Mouse (Mus musculus): ENCODE data around the gene Snx5.

The Snx5 gene

GRCm38 (mm10) chr2:144267004-144267730 is 3.5 kb downstream of the Snx5 start:
- DNase-seq (ENCODE audit: low spot score) = no peak

GRCm38 (mm10) chr2:144265916-144266683 is 4.6 kb downstream of the Snx5 start:
- DNase-seq (ENCODE audit: low spot score) = no peak

DNA sequence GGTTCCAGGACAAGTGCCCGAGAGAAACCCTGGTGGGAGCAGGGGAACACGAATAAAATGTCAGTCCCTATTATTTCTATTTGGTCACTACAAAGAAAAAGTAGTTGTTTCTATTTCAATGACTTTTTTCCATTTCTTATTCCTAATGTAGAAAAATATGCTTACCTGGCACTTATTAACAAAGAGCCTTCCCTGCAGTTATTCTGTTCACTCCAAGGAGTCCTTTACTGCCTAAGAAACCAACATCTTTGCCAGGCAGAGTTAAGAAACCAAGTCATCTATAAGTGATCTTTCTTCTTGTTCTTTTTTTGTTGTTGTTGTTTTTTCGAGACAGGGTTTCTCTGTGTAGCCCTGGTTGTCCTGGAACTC is 5.6 kb downstream of the Snx5 start:
- DNase-seq (ENCODE audit: low spot score) = no peak

- no peak for DNase-seq (ENCODE audit: low spot score)
Observed at GRCm38 (mm10) chr2:144264398-144265119, 6.1 kb downstream of the Snx5 start.

- no peak for DNase-seq (ENCODE audit: low spot score)
Observed at GRCm38 (mm10) chr2:144262837-144263236, 7.9 kb downstream of the Snx5 start.

GRCm38 (mm10) chr2:144250111-144250510 is 20.6 kb downstream of the Snx5 start:
- DNase-seq (ENCODE audit: low spot score) = no peak

GRCm38 (mm10) chr2:144248613-144249376 is 21.9 kb downstream of the Snx5 start:
- DNase-seq (ENCODE audit: low spot score) = no peak

- DNase-seq (ENCODE audit: low spot score) = no peak
Observed at GRCm38 (mm10) chr2:144247337-144247978, 23.2 kb downstream of the Snx5 start.

GRCm38 (mm10) chr2:144246270-144246669 is 24.4 kb downstream of the Snx5 start:
- no peak for DNase-seq (ENCODE audit: low spot score)

- no peak for DNase-seq (ENCODE audit: low spot score)
Observed at GRCm38 (mm10) chr2:144245464-144245863, 25.2 kb downstream of the Snx5 start.

DNA sequence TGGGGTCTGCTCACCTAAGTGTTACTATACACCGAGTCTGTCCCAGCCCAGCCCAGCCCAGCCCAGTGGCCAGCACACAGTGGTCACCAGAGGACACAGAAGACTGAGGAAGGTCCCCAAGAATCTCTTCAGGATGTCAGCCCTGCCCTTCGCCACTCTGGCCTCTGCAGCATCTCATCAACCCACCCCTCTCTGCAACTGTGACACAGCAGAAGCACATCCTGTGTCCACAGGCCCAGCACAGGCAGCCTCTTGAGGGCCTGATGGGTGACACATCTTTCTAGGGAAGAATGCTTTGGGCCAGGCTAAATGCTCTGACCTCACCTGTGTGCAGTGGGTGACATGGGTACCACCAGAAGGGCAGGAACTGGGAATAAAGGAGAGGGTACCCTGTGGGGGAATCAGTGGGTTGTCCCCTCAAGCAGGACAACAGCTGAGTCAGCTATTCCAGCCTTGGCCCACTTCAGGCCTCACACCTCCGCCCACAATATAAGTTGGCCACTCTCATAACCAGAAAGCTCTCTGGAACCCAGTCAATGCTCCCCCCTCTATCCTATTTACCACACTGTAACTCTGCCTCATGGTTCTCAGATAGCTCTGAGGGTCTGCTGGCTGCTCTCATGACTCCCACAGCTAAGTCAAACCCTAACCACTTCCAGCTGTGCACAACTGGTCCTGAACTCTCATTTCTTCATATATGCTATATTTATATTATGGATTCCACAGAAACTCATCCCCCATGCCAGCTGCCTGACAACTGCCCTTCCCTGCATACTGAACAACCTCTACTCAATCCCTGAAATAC is 30.4 kb downstream of the Snx5 start:
- no peak for DNase-seq (ENCODE audit: low spot score)

DNA sequence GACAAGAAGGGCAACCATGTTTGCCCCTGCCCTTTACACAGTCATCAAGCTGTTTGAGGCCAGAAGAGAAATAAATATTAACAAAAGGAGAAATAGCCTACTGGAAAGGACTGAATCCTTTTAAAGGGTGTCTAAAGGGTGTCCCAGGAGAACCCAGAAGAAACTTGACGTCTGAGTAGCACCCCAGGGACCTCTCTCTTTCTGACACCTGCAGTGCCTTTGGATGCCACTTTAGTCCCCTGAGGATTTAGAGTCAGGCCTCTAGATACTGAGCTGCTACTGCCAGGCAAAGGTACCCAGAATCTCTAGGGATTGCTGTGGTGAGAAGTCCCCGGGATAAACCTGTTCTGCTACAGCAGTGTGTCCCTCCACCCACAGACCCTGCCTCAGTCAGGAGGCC is 31.4 kb downstream of the Snx5 start:
- DNase-seq (ENCODE audit: low spot score) = no peak

GRCm38 (mm10) chr2:144238341-144238740 is 32.4 kb downstream of the Snx5 start:
- DNase-seq (ENCODE audit: low spot score) = no peak

GRCm38 (mm10) chr2:144236791-144237584 is 33.7 kb downstream of the Snx5 start:
- DNase-seq (ENCODE audit: low spot score) = no peak

GRCm38 (mm10) chr2:144235776-144236175 is 34.9 kb downstream of the Snx5 start:
- no peak for DNase-seq (ENCODE audit: low spot score)

DNA sequence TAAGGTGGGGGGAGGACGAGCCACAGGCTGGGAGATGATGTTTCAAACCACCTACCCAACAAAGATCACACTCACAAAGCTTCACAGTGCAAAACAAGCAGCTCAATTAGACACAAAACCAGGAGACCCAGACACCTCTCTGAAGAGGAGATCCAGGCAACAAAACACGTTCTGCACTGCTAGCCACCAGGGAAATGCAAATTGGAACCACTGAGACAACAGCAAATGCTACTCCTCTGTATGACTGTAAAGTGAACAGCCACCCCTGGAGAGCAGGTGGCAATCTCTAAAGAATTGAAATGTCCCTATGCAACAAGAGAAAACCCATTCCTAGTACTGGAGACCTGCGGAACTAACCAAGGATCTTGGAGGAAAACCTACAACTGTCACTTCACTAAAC is 37.2 kb downstream of the Snx5 start:
- DNase-seq (ENCODE audit: low spot score) = no peak

DNA sequence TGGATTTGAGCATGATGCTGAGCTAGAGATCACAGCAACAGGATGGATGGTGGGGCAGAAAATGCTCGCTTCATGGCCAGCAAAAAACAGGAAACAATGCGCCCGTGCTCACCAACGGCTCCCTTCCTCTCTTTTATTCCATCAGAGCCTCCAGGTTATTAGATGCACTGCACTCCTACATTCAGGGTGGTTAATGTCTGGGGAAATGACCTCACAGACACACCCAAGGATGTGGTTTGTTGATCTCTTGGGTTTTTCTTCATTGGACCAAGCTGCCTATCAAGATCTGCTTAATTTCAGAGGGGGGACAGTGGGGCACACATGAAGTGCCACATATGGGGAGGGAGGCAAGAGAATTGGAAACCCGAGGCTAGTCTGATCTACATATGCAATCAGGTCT is 39.6 kb downstream of the Snx5 start:
- no peak for DNase-seq (ENCODE audit: low spot score)

DNA sequence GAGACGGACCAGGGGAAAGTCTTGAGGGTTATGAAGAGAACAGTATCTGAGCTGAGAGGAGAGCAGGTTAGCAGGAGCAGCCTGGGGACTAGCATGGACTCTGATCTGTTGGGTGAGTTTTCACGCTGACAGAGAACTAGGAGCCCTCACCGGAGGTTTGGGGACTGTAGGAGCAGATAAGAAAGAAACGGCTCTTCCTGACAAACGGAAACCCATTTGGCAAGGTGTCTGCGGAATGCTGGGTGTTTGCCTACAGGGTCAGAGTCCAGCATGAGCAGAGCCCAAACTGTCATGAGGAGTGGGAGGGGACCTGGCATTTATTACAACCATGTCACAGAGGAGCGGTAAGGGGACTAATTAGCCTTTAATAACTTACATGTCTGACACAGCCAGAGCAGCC is 40.2 kb downstream of the Snx5 start:
- no peak for DNase-seq (ENCODE audit: low spot score)

DNA sequence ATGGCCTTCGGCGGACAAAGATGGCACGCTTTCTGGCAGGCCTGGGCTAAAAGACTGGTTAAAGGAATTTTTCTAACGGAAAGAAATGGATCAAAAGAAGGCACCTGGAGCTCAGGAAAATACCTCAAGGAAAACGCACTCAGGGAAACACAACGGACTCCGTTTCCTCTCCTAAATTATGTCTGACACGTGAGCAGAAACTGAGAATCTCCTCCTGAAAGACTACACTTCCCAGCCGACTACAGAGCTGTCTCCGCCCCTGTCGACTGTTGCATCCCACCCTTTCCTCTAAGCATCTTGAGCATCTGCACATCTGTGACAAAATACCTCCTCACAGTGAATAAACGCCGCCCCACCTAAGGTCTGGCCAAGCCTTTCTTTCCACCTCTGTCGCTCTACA is 41.1 kb downstream of the Snx5 start:
- no peak for DNase-seq (ENCODE audit: low spot score)

Data from ovary, postnatal 10 days (tissue).